Mouse (Mus musculus) gastrocnemius, postnatal 25 days (tissue): ENCODE results near the gene Cygb. TPM values are rescaled to one million over a fixed set of nuclear protein-coding genes. Genes with fewer than 3 reads are reported as not detected.
A peak's percentile ranks its signal among the peaks of the same experiment; 100 is the strongest.
"Not testable (repeated sequence)": the region's sequence is repeated elsewhere in the genome, so short reads cannot be mapped to it uniquely, and the experiment has no call there.

Experiments
- DNase-seq: peaks from one replicate; pipeline ENCODE4 v3.0.0; 2022
- total RNA-seq, 2 experiments: library from RNA; stranded (reverse); gene quantifications; 1 replicate in 1 of 2; 2 replicates in 1 of 2; pipeline ENCODE4 v1.2.3; 2021

The Cygb gene
- total RNA-seq, 2 experiments from 2014 or later = 7.5 to 14.7 TPM

DNA sequence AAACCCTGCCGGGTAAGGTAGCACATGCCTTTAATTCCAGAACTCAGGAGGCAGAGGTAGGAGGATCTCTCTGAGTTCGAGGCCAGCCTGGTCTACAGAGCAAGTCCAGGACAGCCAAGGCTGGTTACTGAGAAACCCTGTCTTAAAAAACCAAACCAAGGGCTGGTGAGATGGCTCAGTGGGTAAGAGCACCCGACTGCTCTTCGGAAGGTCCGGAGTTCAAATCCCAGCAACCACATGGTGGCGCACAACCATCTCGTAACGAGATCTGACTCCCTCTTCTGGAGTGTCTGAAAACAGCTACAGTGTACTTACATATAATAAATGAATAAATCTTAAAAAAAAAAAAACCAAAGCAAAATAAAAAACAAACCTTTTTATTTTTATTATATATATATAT, 17.5 kb downstream of the Cygb start:
- not testable (repeated sequence) for DNase-seq

DNA sequence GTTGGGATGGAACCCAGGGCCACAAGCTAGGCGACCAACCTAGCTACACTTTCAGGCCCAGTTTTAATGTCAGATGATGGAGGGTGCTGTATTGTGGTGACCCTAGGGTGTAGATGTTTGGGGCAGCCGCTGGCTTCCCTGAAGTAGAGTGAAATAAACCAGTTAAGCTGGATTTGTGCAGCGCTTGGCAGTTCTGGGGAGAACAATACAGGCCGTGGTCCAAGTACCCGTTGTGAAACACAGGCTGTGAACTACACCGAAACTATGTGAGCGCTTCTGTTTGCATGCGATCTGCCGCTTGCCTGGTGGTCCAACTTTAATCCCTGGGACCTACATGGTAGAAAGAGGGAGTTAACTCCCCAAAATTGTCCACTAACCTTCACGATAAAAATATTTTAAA, 21.2 kb downstream of the Cygb start:
- DNase-seq = no peak

DNA sequence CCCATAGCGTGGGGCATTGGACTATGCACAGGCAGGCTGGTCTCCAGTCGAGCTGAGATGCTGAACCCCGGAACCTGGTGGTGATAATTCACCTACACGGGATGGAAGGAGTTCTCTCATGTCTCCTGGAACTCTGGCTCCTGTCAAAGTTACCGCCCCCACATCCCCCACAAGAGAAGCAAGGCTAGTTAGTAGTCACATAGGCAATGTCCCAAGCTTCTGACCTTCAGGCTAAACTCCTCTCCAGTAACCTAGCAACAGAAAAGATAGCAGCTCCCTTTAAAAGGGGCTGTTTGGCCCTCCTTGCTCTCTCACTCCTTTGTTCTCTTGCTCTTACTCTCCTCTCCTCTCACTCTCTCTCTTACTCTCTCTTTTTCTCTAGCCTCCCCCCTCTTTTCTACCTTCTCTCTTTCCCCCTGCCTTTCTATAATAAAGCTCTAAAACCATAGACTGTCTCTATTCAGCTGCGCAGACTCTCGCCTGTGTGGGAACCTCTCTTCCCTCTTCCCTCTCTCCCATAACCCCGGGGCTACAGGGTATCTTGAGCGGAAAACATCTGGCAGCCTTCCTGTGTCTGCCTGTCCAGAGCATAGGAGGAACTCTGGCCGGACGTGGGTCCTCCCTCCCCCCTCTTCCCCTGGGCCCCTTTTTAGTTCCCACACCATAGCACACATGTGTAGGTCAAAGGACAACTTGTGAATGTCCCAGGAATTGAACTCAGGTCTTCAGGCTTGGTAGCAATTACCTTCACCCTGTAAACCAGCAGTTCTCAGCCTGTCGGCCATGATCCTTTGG, 23.7 kb downstream of the Cygb start:
- no peak for DNase-seq

DNA sequence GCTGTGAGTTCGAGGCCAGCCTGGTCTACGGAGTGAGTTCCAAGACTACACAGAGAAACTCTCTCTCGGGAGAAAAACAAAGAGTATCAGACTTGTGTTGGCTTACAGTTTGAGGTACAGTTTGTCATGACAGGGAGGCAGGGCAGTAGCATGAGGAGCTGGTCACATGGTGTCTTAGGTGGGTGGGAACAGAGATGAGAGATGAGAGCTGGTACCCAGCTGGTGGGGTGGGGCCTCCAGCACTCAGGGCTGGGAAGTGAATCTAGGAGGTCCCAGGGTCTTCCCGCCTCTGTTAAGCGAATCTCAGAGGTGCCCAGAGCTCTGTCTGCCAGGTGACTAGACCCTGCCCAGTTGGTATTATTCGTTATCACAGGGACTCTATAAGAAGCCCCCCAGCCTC, 24.6 kb downstream of the Cygb start:
- no peak for DNase-seq

DNA sequence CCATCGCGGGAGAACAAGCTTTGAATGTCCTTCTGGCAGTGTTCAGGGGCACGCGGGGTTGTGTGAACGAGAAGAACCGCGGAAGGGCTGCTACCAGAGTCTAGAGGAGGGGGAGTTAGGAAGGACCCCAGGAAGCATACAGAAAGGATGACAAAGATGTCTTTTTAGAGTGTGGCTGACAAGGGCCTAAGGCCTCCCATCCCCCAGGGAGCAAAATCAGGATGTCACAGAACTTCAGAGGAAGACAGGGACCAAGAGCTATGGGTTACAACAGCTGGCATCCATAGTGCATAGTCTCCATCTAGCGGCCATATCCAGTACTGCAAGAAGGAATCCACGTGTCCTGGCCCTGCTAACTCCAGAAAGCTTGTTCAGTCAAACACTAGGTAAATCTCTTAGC, 25.4 kb downstream of the Cygb start:
- peak; percentile 65 for DNase-seq

DNA sequence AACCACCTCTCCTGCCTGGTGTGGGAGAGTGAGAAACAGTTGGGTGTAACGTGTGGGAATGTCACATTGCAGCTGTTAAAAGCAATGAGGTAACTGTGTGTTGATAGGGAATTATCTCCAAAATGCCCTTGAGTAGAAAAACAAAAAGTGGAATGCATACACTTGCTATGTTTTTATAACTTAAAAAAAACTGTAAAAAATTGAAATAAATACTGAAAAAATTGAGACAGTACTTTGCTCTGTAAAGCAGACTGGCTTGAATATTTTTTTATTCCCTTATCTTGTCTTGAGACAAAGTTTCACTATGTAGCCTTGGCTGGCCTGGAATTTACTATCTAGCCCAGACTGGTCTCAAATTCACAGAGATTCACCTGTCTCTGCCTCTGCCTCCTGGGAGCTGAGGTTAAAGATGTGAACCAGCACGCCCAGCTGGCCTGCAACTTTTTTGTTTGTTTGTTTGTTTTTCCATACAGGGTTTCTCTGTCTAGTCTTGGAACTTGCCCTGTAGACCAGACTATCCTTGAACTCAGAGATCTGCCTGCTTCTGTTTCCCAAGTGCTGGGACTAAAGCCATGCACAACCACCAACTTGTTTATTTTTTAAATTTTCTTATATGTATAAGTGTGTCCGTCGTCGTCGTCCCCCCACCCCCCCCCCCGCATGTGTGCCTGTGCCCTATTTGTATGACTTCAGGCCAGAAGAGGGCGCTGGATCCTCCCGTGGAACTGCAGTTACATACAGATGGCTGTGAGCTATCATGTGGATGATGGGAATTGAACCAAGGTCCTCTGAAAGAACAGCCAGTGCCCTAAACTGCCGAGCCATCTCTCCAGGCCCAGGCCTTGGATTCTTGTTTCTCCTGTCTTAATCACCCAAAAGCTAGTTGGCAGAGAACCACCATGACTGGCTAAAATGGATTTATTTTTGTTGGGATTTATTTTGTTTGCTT, 26.8 kb downstream of the Cygb start:
- no peak for DNase-seq

DNA sequence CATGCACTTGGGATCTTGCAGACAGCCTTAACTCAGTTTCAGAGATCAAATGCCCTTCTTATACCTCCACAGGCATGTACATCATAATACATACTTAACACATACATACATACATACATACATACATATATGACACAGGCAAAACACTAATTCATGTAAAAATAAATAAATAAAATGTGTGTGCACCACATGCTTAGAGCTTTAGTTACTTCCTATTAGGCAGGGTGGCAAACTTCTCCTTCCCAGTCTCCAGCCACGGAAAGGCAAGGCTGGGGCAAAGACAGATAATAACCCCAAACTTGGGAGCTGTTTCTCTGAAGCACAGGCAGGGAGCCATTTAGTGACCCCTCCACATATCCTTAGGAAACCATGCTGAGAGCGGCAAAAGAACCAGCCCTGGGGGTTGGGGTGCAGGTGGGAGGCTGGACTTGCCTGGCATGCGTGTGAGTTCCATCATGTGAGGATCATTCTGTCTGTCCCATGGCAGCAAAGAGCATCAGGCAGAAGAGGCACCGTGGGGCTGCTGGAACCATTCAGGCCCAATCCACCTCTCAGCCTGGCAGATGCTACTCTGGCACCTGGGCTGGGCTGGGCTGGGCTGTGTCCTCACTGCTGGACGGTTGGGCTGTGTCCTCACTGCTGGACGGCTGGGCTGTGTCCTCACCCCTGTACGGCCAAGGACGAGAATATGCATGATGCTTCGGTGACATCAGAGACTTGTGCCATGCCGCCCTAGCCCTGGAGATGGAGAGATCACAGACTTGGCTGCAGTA, 27.6 kb downstream of the Cygb start, which contains the start of gene Rhbdf2:
Rhbdf2 (minus strand) TSS at position 721 of the 773 bp plus-strand sequence.
- DNase-seq = no peak

DNA sequence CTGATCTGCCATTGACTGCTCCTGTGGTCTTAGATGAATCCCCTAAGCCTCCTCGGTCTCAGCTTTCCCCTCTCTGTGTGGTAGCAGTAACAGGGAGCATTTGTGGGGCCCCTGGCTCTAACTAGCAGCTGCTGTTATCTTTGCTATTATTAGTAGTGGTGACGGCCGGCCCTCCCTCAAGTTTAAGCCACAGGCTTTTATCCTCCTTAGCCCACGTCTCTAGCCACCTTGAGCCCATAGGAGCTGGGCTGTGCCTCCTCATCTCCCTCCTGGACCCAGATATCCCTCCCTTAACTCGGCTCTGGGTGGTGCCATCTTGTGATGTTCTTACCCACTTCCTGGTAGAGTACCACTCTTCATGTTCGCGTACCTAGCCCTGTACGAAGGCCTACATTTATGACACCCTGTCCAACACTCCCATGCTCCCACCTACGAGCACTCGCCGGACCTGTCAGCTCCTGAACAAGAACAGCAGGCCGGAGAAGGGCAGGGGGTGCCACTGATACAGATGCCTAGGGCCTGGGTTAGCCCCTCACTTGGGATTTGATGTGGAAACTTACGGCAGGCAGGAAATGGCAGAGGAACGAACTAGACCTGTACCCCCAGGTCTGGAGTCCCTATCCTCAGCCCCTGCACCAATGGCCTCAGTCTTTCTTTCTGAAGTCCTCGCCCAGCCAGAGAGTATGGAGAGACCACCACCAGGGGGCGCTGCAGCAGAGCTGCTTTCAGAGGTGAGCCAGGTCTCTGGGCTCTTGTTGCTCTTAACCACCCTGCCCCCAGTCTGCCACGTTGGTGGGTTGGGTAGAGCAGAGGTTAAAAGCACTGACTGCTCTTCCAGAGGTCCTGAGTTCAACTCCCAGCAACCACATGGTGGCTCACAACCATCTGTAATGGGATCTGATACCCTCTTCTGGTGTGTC, 28.8 kb downstream of the Cygb start:
- no peak for DNase-seq

DNA sequence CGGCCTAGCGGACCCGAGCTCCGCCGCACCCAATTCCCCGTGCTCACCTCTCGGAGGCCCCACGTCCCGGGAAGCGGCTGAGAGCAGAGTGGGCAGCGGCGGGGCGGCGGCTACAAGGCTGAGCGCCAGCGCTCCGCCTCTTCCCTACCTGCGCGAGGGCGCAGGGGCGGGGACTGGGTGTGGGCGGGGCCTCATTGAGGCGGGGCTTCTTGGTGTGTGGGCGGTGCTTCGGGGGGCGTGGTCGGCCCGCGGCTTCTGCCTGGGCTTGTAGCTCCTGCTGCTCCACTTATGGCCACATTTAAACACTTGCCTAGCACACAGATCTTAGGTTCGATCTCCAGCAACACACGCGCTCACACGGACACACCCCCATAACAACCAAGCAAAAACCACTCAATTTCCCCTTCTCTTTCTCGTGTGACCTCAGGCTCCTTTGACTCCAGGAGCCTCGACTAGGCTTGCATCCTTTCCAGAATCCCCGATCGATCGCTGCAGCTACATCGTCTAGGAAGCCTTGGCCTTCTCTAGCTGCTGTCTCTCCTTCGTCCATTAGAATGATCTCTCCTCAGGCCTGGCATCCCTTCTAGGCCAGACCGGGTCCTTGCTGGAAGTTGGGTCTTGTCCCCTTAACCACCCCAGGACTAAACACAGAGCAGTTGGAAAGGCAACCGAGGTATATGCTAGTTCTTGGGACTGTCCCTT, 29.8 kb downstream of the Cygb start:
- DNase-seq = peak; percentile 81

DNA sequence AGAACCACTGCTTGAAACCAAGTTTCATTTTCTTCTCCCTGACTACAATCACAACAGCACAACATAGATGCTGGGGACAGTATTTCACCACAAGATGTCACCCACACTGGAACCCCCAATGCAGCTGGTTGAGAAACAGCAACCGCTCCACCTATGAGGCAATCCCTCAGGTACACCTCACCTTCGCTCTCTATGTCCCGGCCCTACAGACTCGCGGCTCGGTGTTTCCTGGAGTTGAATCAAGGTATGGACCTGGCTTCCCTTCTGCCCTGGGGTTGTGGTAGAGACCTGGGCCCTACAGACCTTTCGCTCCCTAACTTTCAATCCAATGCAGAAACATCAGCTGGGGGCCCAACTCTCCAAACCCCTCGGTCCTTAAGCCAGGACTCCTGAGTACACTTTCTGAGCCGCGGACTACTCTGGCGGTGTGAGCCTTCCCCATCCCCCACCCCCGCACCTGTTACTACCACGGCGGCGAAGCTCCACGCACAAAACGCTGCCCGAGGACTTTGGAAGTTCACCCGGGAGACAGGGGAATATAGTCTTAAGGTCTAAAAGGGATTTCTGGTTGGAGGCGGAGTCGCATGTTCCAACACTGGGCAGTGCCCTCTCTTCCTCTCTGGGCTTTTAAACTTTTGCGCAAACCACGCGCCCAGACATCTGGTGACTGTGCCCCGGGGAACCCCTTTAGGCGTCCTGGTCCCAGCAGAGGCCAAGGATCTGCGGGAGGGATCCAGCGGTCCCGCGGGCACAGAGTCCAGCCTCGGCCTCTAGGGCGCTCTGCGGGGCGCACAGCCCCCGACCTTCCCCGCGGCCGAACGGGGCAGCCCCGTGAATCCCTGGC, 30.6 kb downstream of the Cygb start:
- DNase-seq = no peak

DNA sequence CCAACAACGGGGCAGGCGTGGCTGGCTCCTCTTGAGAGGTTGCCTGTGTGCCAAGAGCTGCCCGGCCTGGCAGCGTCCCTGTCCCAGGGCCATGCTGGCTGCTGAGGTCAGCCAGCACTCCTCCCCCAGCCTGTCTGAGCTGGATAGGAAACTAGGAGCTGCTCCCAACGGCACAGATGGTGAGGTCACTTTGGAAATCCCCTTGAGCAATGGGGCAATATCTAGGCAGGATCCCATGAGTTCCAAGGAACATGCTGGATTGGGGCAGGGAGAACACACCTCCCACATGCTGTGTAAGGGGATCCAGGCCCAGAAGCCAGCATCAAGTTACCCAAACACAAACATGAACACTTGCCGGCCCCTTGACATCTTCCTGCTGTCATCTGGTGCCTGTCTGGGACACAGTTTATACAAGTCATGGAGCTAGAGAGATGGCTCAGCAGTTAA, 32.8 kb downstream of the Cygb start:
- peak; percentile 93 for DNase-seq

DNA sequence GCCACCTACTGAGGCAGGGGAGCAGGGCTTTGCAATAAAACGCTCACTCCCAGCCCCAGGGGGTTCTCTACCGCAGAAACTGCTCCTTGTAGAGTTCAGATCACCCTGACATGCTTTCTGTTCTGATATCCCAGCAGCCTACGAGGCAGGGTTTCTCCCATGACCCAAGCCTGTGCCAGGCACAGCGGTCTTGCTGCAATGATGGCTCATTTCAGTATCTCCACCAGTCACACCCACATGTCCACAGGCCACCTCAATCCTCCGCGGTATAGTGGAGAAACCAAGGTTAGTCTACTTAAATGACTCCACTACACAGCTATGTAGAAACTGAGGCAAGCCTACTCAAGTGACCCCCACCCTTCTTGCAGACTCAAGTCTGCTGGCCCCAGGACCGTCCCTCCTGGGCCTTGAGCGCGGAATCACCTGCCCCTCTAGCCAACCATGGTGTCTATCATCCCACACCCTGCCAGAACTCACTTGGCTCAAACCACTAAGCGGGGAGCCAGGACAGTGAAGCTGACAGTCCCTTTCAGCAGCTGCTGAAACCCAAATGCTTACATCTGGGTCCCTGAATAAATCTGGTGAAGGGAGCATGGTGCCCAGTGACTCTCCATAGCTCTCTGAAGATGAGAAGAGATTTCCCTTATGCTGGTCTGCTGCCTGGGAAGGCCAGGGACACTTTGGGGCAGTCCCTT, 33.4 kb downstream of the Cygb start:
- DNase-seq = no peak

DNA sequence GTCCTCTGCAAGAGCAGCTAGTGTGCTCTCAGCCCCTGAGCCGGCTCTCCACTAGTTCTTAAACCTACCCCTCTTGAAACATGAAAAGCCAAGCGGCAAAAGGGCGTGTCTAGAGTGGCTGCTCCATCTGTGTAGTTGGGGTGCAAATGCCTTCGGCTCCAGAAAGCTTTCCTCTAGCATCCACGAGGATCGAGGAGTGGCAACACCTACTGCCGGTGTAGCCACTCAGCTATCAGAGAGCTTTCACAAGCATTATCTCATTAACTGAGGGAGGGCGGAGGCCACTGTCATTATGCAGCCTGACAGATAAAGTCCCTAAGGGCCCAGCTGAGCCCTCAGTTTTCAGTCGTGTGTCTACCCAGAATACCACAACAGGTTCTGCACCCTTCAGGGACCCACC, 34.0 kb downstream of the Cygb start:
- DNase-seq = no peak

DNA sequence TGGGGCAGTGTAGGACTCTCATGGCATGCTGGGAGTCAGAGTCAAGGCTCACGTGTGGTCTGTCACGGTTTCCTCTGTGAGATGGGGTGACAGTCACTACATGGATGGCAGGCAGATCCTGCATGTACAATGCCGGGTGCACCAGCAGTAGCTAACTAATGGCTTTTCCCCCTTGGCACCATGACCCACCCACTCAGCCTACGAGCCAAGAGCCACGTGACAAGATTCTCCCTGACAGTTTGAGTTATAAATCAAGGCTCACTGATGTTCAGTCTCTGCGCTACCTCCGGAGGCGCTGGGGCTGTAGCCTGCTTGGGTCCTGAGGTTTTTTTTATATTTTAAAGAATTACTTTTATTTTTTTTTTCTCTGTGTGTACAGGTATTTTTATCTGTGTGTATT, 34.6 kb downstream of the Cygb start:
- DNase-seq = no peak

DNA sequence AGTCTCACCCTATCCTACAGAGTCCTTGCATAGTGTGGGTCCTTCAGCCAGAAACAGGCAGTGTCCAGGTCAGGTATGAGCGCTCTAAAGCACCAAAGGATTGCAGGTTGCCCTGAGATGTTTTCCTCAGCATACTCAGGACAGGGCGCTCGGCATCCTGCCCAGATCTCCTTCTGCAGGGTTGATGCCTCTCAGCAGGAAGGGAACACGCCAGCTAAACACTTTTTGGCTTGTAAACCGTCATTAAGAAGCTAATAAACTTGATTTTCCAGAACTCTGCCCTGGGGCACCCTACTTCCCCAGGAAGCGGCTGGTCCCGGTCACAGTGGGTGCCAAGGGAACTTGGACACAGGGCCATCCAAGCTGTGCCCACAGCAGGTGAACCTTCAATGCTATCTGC, 35.0 kb downstream of the Cygb start:
- DNase-seq = no peak

DNA sequence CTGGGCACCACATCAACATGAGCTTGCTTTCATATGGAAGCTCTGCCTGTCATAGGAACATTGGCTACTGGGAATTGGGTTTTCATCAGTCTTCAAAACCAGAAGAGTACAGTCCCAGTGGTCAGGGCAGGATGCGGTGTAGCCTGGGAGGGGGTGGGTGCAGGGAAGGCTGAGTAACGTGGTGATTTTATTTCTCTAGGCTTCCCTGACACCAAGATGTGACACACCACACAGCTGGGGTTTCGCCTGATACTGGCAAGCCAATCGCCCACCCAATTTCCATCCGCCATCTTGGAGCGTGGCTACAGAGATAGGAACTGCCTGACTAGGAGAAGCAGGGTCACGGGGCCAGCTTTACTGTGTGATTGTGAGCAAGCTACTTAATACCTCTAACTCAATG, 35.4 kb downstream of the Cygb start:
- DNase-seq = no peak

DNA sequence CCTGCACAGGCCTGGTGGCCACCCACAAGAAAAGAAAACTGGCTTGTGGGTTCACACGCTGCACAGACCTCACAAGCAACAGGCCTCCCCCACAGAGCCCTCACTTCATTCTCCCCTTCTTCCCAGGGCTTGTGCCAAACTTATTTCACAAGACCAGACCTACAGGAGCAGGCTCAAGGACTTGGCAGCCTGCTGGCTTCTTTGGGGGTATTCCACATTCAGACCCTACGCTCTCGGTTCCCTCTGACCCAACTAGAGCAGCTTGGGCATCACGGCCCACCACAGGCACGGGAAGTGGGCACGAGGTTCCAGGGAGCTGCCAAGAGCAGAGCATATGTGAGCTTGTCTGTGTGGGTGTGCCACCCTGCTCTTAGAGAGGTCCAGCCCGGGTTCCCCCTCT, 36.5 kb downstream of the Cygb start:
- no peak for DNase-seq

DNA sequence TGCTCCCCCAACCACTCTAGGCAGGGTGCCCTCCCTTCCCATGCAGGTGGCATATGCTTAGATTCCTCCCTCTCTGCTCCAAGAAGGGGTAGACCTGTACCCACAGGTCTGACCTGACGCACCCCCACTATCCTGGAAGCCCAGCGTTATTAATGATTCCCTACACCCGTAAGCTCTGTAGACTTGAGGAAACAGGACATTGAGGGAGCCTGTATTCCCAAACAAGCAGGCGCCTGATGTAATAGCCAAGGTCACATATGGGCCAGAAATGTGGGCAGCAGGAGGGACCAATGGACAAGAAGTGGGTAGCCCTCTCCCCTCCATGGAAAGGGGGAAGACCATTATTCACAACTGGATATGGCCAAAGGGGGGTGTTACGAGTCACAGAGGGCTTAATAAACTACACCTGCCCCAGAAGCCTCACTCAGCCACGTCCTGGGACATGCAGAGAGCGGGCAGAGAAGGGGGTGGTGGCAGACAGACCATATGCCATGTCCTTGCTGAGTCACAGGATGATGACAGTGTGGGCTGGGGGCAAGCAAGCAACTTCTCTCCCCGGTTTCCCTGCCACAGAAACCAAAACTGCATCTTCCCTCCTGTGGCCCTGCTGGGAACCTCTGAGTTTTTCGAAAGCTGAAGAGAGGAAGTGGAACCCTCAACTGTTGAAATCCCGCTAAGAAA, 37.5 kb downstream of the Cygb start:
- DNase-seq = no peak
